Mouse (Mus musculus) cortical plate, adult 2 months (tissue): ENCODE data around the gene Zbtb38.

Experiments
- CTCF ChIP-seq: fragments of 200-500 bp; IDR thresholded peaks from 2 replicates; pipeline ENCODE4 v1.5.1; 2011; ENCODE audit warnings: mild to moderate bottlenecking, control low read depth, low read length; ENCODE audit not compliant: insufficient read depth; ENCODE audit errors: extremely low read depth
- POLR2A ChIP-seq: fragments of 200-500 bp; IDR thresholded peaks from 2 replicates; pipeline ENCODE4 v1.6.1; 2011; ENCODE audit warnings: mild to moderate bottlenecking, low read length, control low read depth; ENCODE audit not compliant: insufficient read depth; ENCODE audit errors: extremely low read depth

GRCm38 (mm10) chr9:96668628-96669027 lies 84.0 kb downstream of the Zbtb38 start:
- TF ChIP-seq CTCF = peak; percentile 90
- TF ChIP-seq POLR2A = no peak
